Mouse (Mus musculus) layer of hippocampus, postnatal 36 days (tissue): ENCODE data around the gene Gm20909. TPM values are rescaled to one million over a fixed set of nuclear protein-coding genes. Genes with fewer than 3 reads are reported as not detected.
"Not testable (repeated sequence)": the region's sequence is repeated elsewhere in the genome, so short reads cannot be mapped to it uniquely, and the experiment has no call there.

Experiments used
- DNase-seq, 2 experiments: peaks; one replicate each; pipeline ENCODE4 v3.0.0; 2022
- total RNA-seq, 2 experiments: library from RNA; stranded (reverse); gene quantifications; 2 replicates each; pipeline ENCODE4 v1.2.3; 2021

Gm20909 gene
- total RNA-seq: not detected

DNA sequence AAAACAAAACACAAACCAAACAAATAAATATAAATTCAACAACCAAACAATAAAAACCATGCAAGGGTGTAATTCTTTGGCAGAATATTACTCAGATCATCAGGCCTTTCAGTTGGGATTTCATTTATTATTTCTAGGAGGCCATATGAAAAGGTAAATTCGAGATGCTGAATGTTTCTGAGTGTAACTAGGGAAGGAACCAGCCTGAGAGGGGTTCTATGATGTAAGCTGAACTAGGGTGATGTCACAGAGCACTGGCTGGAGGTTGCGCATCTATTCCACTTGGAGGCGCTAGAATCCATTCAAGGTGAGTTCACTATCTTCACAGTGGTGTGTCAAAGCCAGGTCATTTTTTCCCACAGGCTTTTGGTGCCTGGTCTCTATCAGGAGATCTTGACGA is at the start of gene Gm20909:
TSS of gene Gm20909 (plus strand) at position 301 of the 400 bp plus-strand sequence.
- not testable (repeated sequence) for DNase-seq

Other genes with a start within 250 kb of the Gm20909 start
- not detected for gene Gm29866, start 170.9 kb upstream of the Gm20909 start, total RNA-seq
- not detected for gene Gm20865, start 77.0 kb downstream of the Gm20909 start, total RNA-seq